Mouse (Mus musculus): ENCODE measurements at regions not wholly inside any gene's neighbourhood (a gene's known extent, or its start where the extent isn't known, plus 50 kb on each side); places are given as distances from the start of the nearest gene placed in this dataset.

- Histone ChIP-seq H3K9me3 (replicated peaks; ENCODE audit: control insufficient read depth, low read length) (no peaks in the 10 kb centered on the region), H3K36me3 (replicated peaks; ENCODE audit: control insufficient read depth, insufficient read depth, low read depth, low read length) (no peaks in the 10 kb centered on the region), H3K27ac (replicated peaks; ENCODE audit: low read depth, low read length) (no peak overlapping the region), H3K4me3 (ENCODE audit: low read depth, low read length) (no peak overlapping the region), H3K27me3 (ENCODE audit: control insufficient read depth, insufficient read depth, low read length) (no peaks in the 10 kb centered on the region), H3K4me2 (ENCODE audit: low read depth, low read length) (no peak overlapping the region), H3K4me1 (ENCODE audit: control insufficient read depth, insufficient read depth, low read length) (no peaks in the 10 kb centered on the region), H3K9ac (replicated peaks; ENCODE audit: low read length) (no peak overlapping the region)
- ATAC-seq (replicated peaks; ENCODE audit: insufficient number of reproducible peaks, low FRiP score, low TSS enrichment, low read depth) (no peak), DNase-seq (ENCODE audit: low spot score) (no peak)
- WGBS, result 84% methylated on average over 4 of the region's 4 CpGs
Measured at GRCm38 (mm10) chr13:7538856-7539255, 663.8 kb upstream of the Adarb2 start.

GRCm38 (mm10) chr13:7584022-7584421, 618.6 kb upstream of the Adarb2 start:
- Histone ChIP-seq H3K4me3 (ENCODE audit: low read depth, low read length) (no peak overlapping the region), H3K27ac (replicated peaks; ENCODE audit: low read depth, low read length) (no peak overlapping the region), H3K4me2 (ENCODE audit: low read depth, low read length) (no peak overlapping the region), H3K9ac (replicated peaks; ENCODE audit: low read length) (no peak overlapping the region), H3K36me3 (replicated peaks; ENCODE audit: control insufficient read depth, insufficient read depth, low read depth, low read length) (no peaks in the 10 kb centered on the region), H3K9me3 (replicated peaks; ENCODE audit: control insufficient read depth, low read length) (no peaks in the 10 kb centered on the region), H3K4me1 (ENCODE audit: control insufficient read depth, insufficient read depth, low read length) (no peaks in the 10 kb centered on the region), H3K27me3 (ENCODE audit: control insufficient read depth, insufficient read depth, low read length) (no peaks in the 10 kb centered on the region)
- DNase-seq (ENCODE audit: low spot score) (no peak), ATAC-seq (replicated peaks; ENCODE audit: insufficient number of reproducible peaks, low FRiP score, low TSS enrichment, low read depth) (no peak)
- WGBS, result 81% methylated on average over 3 of the region's 3 CpGs
